ENCODE assay signal across 19 mouse cellular contexts in genomic region chr3:88407529-88407928, GRCm38 (mm10). TPM values are rescaled to one million over a fixed set of nuclear protein-coding genes. Genes with fewer than 3 reads are reported as not detected.
A peak's percentile ranks its signal among the peaks of the same experiment; 100 is the strongest.
DNase-seq lines count a peak whose midpoint lies in the region; ATAC-seq lines count a peak whose summit lies in the region.
"Had no signal": no experiment of that assay in that cellular context is flagged by ENCODE, and none has a peak within 500 bp of the region (broad histone marks: within the 10 kb centered on the region; RNA-seq: fewer than 3 reads in every experiment).

No protein-coding gene starts in this region.

- no peak overlapping the region for H3K4me3 ChIP-seq in heart, embryonic 10.5 days
- H3K4me3 ChIP-seq in liver, embryonic 11.5 days (ENCODE audit: low read depth, low read length), result no peak overlapping the region
- H3K4me3 ChIP-seq in liver, embryonic 12.5 days, result no peak overlapping the region
- H3K4me3 ChIP-seq: left cerebral cortex, adult 2 months had no signal

- ATAC-seq in liver, embryonic 11.5 days (replicated peaks; ENCODE audit: low FRiP score), result no peak
- ATAC-seq in liver, embryonic 12.5 days, result no peak

- no peak overlapping the region for H3K4me2 ChIP-seq in liver, embryonic 11.5 days
- H3K4me2 ChIP-seq in liver, embryonic 12.5 days, result peak overlapping the region; percentile 8; the same call in 1 of the 2 replicates

- H3K9ac ChIP-seq in liver, embryonic 11.5 days (ENCODE audit: low read depth, low read length), result no peak overlapping the region
- 0 out of 2 replicates have a peak overlapping the region, but pooled peaks have one; percentile 18 for H3K9ac ChIP-seq in liver, embryonic 12.5 days

- WGBS in heart, embryonic 10.5 days, result 58% methylated on average over 7 of the region's 7 CpGs
- 61% methylated on average over 7 of the region's 7 CpGs for WGBS in liver, embryonic 11.5 days
- WGBS in liver, embryonic 12.5 days (ENCODE audit: insufficient replicate concordance), result 56% methylated on average over 7 of the region's 7 CpGs

- peaks cover 42% of the 10 kb centered on the region for H3K4me1 ChIP-seq in heart, embryonic 10.5 days
- H3K4me1 ChIP-seq in liver, embryonic 11.5 days (replicated peaks; ENCODE audit: control insufficient read depth, insufficient read depth, low read length), result peaks cover 37% of the 10 kb centered on the region
- H3K4me1 ChIP-seq in liver, embryonic 12.5 days, result peaks cover 54% of the 10 kb centered on the region

- H3K27me3 ChIP-seq in heart, embryonic 10.5 days (ENCODE audit: insufficient read depth, poor library complexity, severe bottlenecking), result no peaks in the 10 kb centered on the region
- H3K27me3 ChIP-seq in liver, embryonic 11.5 days (replicated peaks; ENCODE audit: control insufficient read depth, insufficient read depth, low read length), result no peaks in the 10 kb centered on the region
- no peaks in the 10 kb centered on the region for H3K27me3 ChIP-seq in liver, embryonic 12.5 days (replicated peaks)

- no peak overlapping the region for H3K27ac ChIP-seq in heart, embryonic 10.5 days
- H3K27ac ChIP-seq in liver, embryonic 11.5 days (ENCODE audit: low read depth, low read length), result no peak overlapping the region; the same call in 1 of the 2 replicates
- peak overlapping the region; percentile 46; the same call in 1 of the 2 replicates for H3K27ac ChIP-seq in liver, embryonic 12.5 days
- H3K27ac ChIP-seq: hindbrain, embryonic 10.5 days had no signal

- peaks cover 29% of the 10 kb centered on the region for H3K36me3 ChIP-seq in heart, embryonic 10.5 days
- peaks cover 11% of the 10 kb centered on the region for H3K36me3 ChIP-seq in liver, embryonic 11.5 days (ENCODE audit: control insufficient read depth, insufficient read depth, low read length)
- peaks cover 67% of the 10 kb centered on the region for H3K36me3 ChIP-seq in liver, embryonic 12.5 days

- DNase-seq in heart, embryonic 10.5 days (ENCODE audit: low spot score), result peak; percentile 71
- no peak for DNase-seq in heart, postnatal 36 days
- DNase-seq in liver, embryonic 11.5 days (ENCODE audit: low spot score), result peak; percentile 29
- DNase-seq in liver (no peak), NIH3T3 (ENCODE audit: low read depth) (peak; percentile 35)
- DNase-seq in lung, postnatal 4 days, result no peak
- no peak for DNase-seq in cerebellum, postnatal 25 days

- no peaks in the 10 kb centered on the region for H3K9me3 ChIP-seq in heart, embryonic 10.5 days
- no peaks in the 10 kb centered on the region for H3K9me3 ChIP-seq in liver, embryonic 11.5 days (ENCODE audit: control insufficient read depth, low read length)
- H3K9me3 ChIP-seq in liver, embryonic 12.5 days (replicated peaks), result no peaks in the 10 kb centered on the region
- H3K9me3 ChIP-seq: hindbrain, embryonic 10.5 days had no signal

- intact Hi-C loops in heart, postnatal 36 days (cut with DNase I), result loop anchor here (1.0 to 2.0 kb wide), 2 partner anchors 60 to 119 kb away; no protein-coding TSS in a partner anchor

RNA-seq across cellular contexts. Expression of gene Pmf1, which starts 2.6 kb away (rescaled TPM):
- 131 and 149 TPM in 2 replicates for polyA plus RNA-seq in heart, embryonic 10.5 days (2016; fragmentation: Nextera tagmentation; extraction: Ambion mirVana)
- total RNA-seq in heart, postnatal 36 days (2021), result 10 to 100 TPM; 14.5 to 18.3 TPM
- 153 and 165 TPM in 2 replicates for polyA plus RNA-seq in liver, embryonic 11.5 days (2014; fragmentation: Nextera tagmentation; extraction: Ambion mirVana)
- 104 and 115 TPM in 2 replicates for polyA plus RNA-seq in liver, embryonic 12.5 days (2016; fragmentation: Nextera tagmentation; extraction: Ambion mirVana)

RNA-seq across cellular contexts. Expression of gene Slc25a44, which starts 17.4 kb away (rescaled TPM):
- 16.8 and 17.5 TPM in 2 replicates for polyA plus RNA-seq in heart, embryonic 10.5 days (2016; fragmentation: Nextera tagmentation; extraction: Ambion mirVana)
- total RNA-seq in heart, postnatal 36 days (2021), result 10 to 100 TPM; 11.6 to 15.6 TPM
- polyA plus RNA-seq in liver, embryonic 11.5 days (2014; fragmentation: Nextera tagmentation; extraction: Ambion mirVana), result 20.6 and 20.7 TPM in 2 replicates
- 14.0 and 14.9 TPM in 2 replicates for polyA plus RNA-seq in liver, embryonic 12.5 days (2016; fragmentation: Nextera tagmentation; extraction: Ambion mirVana)

RNA-seq across cellular contexts. Expression of gene Bglap, which starts 23.3 kb away (rescaled TPM):
- polyA plus RNA-seq in heart, embryonic 10.5 days (2016; fragmentation: Nextera tagmentation; extraction: Ambion mirVana), result not detected in 2 replicates
- total RNA-seq in heart, postnatal 36 days (2021), result not detected
- polyA plus RNA-seq in liver, embryonic 11.5 days (2014; fragmentation: Nextera tagmentation; extraction: Ambion mirVana), result not detected in 2 replicates
- not detected in 2 replicates for polyA plus RNA-seq in liver, embryonic 12.5 days (2016; fragmentation: Nextera tagmentation; extraction: Ambion mirVana)
- total RNA-seq: left cerebral cortex, postnatal 4 days had no signal
- polyA plus RNA-seq: forebrain, embryonic 14.5 days; heart, embryonic 11.5 days; hindbrain, embryonic 10.5 days; liver, embryonic 16.5 days; neural tube, embryonic 11.5 days; small intestine, adult 2 months had no signal

RNA-seq across cellular contexts. Expression of gene Bglap2, which starts 29.0 kb away (rescaled TPM):
- not detected in 2 replicates for polyA plus RNA-seq in heart, embryonic 10.5 days (2016; fragmentation: Nextera tagmentation; extraction: Ambion mirVana)
- not detected for total RNA-seq in heart, postnatal 36 days (2021)
- not detected in 2 replicates for polyA plus RNA-seq in liver, embryonic 11.5 days (2014; fragmentation: Nextera tagmentation; extraction: Ambion mirVana)
- polyA plus RNA-seq in liver, embryonic 12.5 days (2016; fragmentation: Nextera tagmentation; extraction: Ambion mirVana), result not detected in 2 replicates
- total RNA-seq: adrenal gland, postnatal 14 days; gastrocnemius, postnatal 4 days; left cerebral cortex, postnatal 4 days; megakaryocyte-erythroid progenitor cell, adult 5-6 weeks had no signal
- polyA plus RNA-seq: forebrain, embryonic 14.5 days; heart, embryonic 11.5 days; hindbrain, embryonic 10.5 days; liver, embryonic 16.5 days; neural tube, embryonic 11.5 days; small intestine, adult 2 months had no signal

RNA-seq across cellular contexts. Expression of gene Bglap3, which starts 35.0 kb away (rescaled TPM):
- polyA plus RNA-seq in heart, embryonic 10.5 days (2016; fragmentation: Nextera tagmentation; extraction: Ambion mirVana), result 0.44 TPM in 1 of 2 replicates, not detected in the other
- not detected for total RNA-seq in heart, postnatal 36 days (2021)
- 0.12 and 0.40 TPM in 2 replicates for polyA plus RNA-seq in liver, embryonic 11.5 days (2014; fragmentation: Nextera tagmentation; extraction: Ambion mirVana)
- 0.11 and 0.13 TPM in 2 replicates for polyA plus RNA-seq in liver, embryonic 12.5 days (2016; fragmentation: Nextera tagmentation; extraction: Ambion mirVana)
- total RNA-seq: megakaryocyte-erythroid progenitor cell, adult 5-6 weeks had no signal
- polyA plus RNA-seq: forebrain, embryonic 14.5 days; heart, embryonic 11.5 days; hindbrain, embryonic 10.5 days had no signal

Comparison
In these comparisons a context has a peak if more than half of its experiments do, and no peak if none do; other contexts are left out.
1. DNase-seq: peak in heart, embryonic 10.5 days (single experiment), liver, embryonic 11.5 days (single experiment) and NIH3T3 (single experiment); none in heart, postnatal 36 days (0 of 2), liver (single experiment), lung, postnatal 4 days (0 of 2) and cerebellum, postnatal 25 days (0 of 2).